Mouse (Mus musculus) forebrain, embryonic 15.5 days (tissue): ENCODE data around the gene Itgb1bp1. TPM values are rescaled to one million over a fixed set of nuclear protein-coding genes. Genes with fewer than 3 reads are reported as not detected.

ENCODE experiments used
- ATAC-seq: fragments of 200-750 bp; cut with Nextera tagmentation; replicated peaks from 2 replicates; pipeline ENCODE4 v1.8.0; 2017; ENCODE audit warnings: mild to moderate bottlenecking, moderate TSS enrichment, moderate library complexity
- H3K27ac ChIP-seq: fragments of 300-500 bp; sonication (generic); replicated peaks from 2 replicates; pipeline ENCODE4 v1.5.1; 2015; ENCODE audit warnings: mild to moderate bottlenecking, inconsistent platforms
- H3K27me3 ChIP-seq: fragments of 300-500 bp; sonication (generic); 2 replicates; pipeline ENCODE4 v1.6.1; 2015; ENCODE audit warnings: inconsistent platforms
- H3K36me3 ChIP-seq: fragments of 300-500 bp; sonication (generic); 2 replicates; pipeline ENCODE4 v1.6.1; 2015; ENCODE audit warnings: mild to moderate bottlenecking, inconsistent platforms
- H3K4me1 ChIP-seq: fragments of 300-500 bp; sonication (generic); 2 replicates; pipeline ENCODE4 v1.6.1; 2015; ENCODE audit warnings: inconsistent platforms
- H3K4me2 ChIP-seq: fragments of 300-500 bp; sonication (generic); replicated peaks from 2 replicates; pipeline ENCODE4 v1.6.1; 2015; ENCODE audit warnings: mild to moderate bottlenecking, inconsistent platforms
- H3K4me3 ChIP-seq: fragments of 300-500 bp; sonication (generic); 2 replicates; pipeline ENCODE4 v1.5.1; 2015; ENCODE audit warnings: mild to moderate bottlenecking, inconsistent platforms
- H3K9ac ChIP-seq: fragments of 300-500 bp; sonication (generic); replicated peaks from 2 replicates; pipeline ENCODE4 v1.6.1; 2015; ENCODE audit warnings: mild to moderate bottlenecking, inconsistent platforms
- H3K9me3 ChIP-seq: fragments of 300-500 bp; sonication (generic); 2 replicates; pipeline ENCODE4 v1.6.1; 2016; ENCODE audit warnings: inconsistent platforms
- WGBS: fragments of 180-500 bp; shearing (Covaris S2); methylation state at CpG from one replicate; pipeline ENCODE4 v1.1.7; 2015; ENCODE audit warnings: mixed read lengths; 5-methylcytosine and 5-hydroxymethylcytosine counted together
- polyA plus RNA-seq: library from polyadenylated mRNA; unstranded; fragments of >200 nt; fragmentation: Nextera tagmentation; extraction: Ambion mirVana; gene quantifications from 2 replicates; pipeline ENCODE4 v1.2.1, GENCODE M21; 2015

Gene Itgb1bp1
- polyA plus RNA-seq, 1 experiment from 2014 or later = 40.4 TPM

DNA sequence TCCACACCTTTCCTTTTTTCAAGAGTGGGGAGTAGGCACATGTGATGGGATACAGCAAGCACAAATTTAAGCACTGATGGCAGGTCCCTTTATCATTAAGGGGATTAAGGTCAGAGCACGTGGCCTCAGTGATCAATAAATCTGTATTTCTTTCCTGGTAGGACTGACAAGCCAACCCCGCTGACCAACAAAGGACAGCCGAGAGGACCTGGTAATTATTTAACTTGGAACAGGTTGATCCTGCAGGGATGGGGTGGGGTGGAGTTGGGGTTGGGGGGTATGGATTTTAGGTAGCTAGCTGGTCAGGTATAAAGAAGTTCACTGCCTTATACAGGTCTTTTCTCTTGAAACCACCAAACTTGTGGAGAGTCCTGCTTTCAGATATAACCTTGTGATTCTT lies 21.1 kb downstream of the Itgb1bp1 start:
- Histone ChIP-seq H3K9ac (no peak overlapping the region), H3K36me3 (peaks cover 60% of the 10 kb centered on the region), H3K27me3 (no peaks in the 10 kb centered on the region), H3K4me2 (no peak overlapping the region), H3K4me3 (no peak overlapping the region), H3K9me3 (no peaks in the 10 kb centered on the region), H3K4me1 (no peaks in the 10 kb centered on the region), H3K27ac (no peak overlapping the region)
- 87% methylated on average over 3 of the region's 3 CpGs for WGBS
- no peak for ATAC-seq

DNA sequence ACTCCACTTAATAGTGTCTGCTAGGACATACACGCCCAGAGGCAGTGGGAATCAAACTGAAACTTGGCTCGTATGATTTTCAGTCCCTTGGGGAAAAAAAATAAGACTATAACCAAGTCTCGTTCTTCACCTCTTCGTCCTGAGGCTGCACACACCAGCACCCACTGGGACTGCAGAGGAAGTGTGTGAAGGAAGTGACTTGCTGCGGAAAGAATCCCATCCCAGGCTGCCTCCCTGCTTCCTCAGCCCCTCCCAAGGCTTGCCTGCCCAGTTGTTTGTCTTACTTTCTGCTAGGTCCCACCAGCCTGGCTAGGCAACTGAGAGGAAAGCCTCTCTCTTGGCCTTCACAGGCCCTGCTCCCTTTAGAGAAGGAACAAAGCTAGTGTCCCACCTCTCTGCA lies 21.8 kb downstream of the Itgb1bp1 start:
- WGBS = 90% methylated on average over 5 of the region's 5 CpGs
- no peaks in the 10 kb centered on the region for H3K27me3 ChIP-seq
- H3K4me3 ChIP-seq = no peak overlapping the region
- H3K4me1 ChIP-seq = no peaks in the 10 kb centered on the region
- no peaks in the 10 kb centered on the region for H3K9me3 ChIP-seq
- no peak overlapping the region for H3K27ac ChIP-seq
- no peak for ATAC-seq
- H3K36me3 ChIP-seq = peaks cover 59% of the 10 kb centered on the region
- H3K9ac ChIP-seq = no peak overlapping the region
- no peak overlapping the region for H3K4me2 ChIP-seq

DNA sequence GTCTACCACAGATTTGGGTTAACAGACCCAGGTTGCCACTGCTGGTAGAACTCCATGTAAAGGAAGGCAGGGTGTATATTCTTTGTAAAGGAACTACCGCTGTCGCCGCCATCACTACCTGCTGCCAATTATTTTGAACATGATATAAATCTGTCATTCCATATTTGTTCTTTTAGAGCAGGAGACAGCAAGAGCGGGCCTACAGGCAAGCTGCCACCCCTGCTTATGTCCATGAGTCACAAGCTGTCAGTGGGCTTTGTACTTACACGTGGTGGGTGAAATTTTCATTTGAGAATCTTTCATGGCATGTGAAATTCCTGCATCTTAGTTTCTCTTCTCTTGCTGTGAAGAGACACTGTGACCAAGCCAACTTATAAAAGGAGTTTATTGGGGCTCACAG lies 22.8 kb downstream of the Itgb1bp1 start:
- Histone ChIP-seq H3K27me3 (no peaks in the 10 kb centered on the region), H3K9me3 (no peaks in the 10 kb centered on the region), H3K4me1 (no peaks in the 10 kb centered on the region), H3K4me3 (no peak overlapping the region), H3K27ac (no peak overlapping the region), H3K9ac (no peak overlapping the region), H3K36me3 (peaks cover 58% of the 10 kb centered on the region), H3K4me2 (no peak overlapping the region)
- WGBS = 96% methylated on average over 5 of the region's 5 CpGs
- no peak for ATAC-seq

DNA sequence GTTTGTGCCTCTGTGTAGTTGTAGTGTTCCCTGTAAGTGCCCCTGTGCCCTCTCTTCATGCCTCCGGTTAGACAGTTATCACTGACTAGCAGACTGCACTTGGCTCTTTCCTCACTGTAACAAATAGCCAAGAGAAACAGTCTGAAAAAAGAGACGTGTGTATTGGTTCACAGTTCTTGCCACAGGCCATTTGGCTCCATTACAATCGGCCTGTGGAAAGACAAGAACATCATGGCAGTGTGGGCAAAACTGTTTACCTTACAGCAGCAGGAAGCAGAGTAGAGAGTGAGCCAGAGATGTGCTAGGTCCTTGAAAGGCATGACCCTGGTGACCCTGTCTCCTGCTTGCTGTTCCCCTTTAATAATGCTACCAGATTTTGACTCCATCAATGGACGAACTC lies 24.6 kb downstream of the Itgb1bp1 start:
- H3K27ac ChIP-seq = no peak overlapping the region
- H3K36me3 ChIP-seq = peaks cover 67% of the 10 kb centered on the region
- no peak overlapping the region for H3K4me2 ChIP-seq
- WGBS = 83% methylated on average over 4 of the region's 4 CpGs
- no peak overlapping the region for H3K4me3 ChIP-seq
- ATAC-seq = no peak
- no peaks in the 10 kb centered on the region for H3K9me3 ChIP-seq
- no peaks in the 10 kb centered on the region for H3K27me3 ChIP-seq
- no peak overlapping the region for H3K9ac ChIP-seq
- H3K4me1 ChIP-seq = no peaks in the 10 kb centered on the region

DNA sequence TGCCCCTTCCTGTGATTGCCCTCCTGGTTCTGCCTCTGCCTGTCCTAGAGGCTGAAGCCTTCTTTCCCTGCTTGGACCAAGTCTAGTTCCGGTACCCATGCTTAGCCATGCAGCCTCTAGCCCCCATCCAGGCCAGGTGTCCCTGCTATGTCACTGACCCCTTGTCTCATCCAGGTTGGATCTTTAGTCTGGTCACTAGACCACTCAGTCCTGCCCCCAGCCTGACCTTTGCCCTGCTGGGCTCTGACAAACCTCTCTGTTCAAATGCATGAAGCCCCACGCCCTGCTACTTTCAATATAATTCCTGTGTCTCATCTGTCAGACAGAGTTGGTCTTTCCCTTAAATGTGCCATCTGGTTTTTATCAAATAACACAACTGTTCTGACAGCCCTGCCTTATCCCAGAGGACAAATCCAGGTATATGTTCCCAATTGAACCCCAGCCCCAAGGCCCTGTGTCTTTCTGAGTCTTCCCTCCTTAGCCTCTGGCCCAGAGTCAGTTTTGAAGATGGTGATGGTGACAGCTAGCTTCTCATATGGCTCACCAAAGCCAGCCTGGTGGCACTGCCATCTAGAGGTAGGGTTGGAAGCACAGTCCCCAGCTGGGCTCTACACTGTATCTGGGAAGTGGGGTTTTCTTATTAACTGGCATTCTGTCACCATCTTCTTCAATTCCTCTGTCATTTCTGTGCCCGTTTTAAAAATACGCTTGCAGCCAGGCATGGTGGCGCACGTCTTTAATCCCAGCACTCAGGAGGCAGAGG lies 25.4 kb downstream of the Itgb1bp1 start:
- Histone ChIP-seq H3K4me1 (no peaks in the 10 kb centered on the region), H3K4me3 (no peak overlapping the region), H3K27ac (no peak overlapping the region), H3K36me3 (peaks cover 71% of the 10 kb centered on the region), H3K9ac (no peak overlapping the region), H3K27me3 (no peaks in the 10 kb centered on the region), H3K9me3 (no peaks in the 10 kb centered on the region), H3K4me2 (no peak overlapping the region)
- 95% methylated on average over 6 of the region's 6 CpGs for WGBS
- ATAC-seq = no peak

DNA sequence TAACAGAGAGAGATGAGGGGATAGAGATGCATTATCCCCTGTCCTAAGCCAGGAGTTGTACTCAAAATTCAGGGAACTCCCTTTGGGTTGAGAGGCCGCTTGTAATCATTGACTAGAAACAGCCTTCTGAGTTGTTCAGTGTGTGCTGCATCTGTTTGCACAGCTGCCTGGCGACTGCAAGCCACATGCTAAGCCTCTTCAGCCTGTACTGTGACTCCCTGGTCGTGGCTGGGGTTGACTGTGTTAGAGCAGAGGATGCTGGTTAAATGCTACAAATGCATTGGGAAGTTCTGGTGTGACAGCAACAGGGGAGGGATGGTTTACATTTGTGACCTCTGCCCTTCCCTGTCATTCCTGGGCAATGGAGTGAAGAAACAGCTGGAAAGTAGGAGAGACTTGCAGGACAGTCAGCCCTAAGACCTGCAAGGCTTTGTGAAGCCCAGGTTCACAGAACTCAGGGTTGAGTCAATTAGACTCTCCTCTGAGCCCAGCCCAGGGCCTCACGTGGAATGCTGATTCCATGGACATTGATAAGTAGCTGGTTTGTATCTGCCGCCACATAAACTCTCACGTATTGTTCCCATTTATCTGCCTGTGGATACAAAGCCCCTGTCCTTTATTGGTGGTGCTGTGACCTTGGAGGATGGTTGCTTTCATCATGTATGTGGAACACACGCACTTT lies 38.2 kb downstream of the Itgb1bp1 start:
- no peak overlapping the region for H3K4me3 ChIP-seq
- no peak overlapping the region for H3K4me2 ChIP-seq
- no peak for ATAC-seq
- no peak overlapping the region for H3K9ac ChIP-seq
- no peaks in the 10 kb centered on the region for H3K9me3 ChIP-seq
- 86% methylated on average over 7 of the region's 7 CpGs for WGBS
- no peaks in the 10 kb centered on the region for H3K27me3 ChIP-seq
- no peak overlapping the region for H3K27ac ChIP-seq
- no peaks in the 10 kb centered on the region for H3K4me1 ChIP-seq
- H3K36me3 ChIP-seq = peaks cover 73% of the 10 kb centered on the region

DNA sequence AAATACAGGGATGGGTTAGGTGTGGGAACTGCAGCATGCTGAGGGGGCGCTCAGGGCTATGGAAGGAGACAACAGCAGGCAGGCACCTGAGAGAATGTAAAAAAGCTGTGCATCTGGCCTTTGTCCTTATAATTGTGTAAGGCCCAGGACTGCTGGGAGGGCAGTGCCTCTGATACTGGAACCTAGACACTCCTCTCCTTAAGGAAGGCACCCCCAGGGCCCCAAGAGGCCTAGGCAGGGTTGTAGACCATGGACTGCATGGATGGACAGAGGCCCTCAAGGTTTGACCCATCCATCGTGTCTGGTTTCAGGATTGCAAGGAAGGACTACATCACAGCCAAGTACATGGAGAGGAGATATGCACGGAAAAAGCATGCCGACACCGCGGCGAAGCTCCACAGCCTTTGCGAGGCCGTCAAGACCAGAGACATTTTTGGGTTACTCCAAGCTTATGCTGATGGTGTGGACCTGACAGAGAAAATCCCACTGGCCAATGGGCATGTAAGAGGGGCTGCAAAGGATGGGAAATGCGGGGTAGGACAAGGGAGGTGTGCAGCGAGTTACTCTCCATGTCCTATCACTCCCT lies 41.6 kb downstream of the Itgb1bp1 start:
- Histone ChIP-seq H3K4me1 (no peaks in the 10 kb centered on the region), H3K9me3 (no peaks in the 10 kb centered on the region), H3K9ac (no peak overlapping the region), H3K27ac (no peak overlapping the region), H3K27me3 (no peaks in the 10 kb centered on the region), H3K36me3 (peaks cover 54% of the 10 kb centered on the region), H3K4me2 (no peak overlapping the region), H3K4me3 (no peak overlapping the region)
- no peak for ATAC-seq
- WGBS = 96% methylated on average over 11 of the region's 11 CpGs

DNA sequence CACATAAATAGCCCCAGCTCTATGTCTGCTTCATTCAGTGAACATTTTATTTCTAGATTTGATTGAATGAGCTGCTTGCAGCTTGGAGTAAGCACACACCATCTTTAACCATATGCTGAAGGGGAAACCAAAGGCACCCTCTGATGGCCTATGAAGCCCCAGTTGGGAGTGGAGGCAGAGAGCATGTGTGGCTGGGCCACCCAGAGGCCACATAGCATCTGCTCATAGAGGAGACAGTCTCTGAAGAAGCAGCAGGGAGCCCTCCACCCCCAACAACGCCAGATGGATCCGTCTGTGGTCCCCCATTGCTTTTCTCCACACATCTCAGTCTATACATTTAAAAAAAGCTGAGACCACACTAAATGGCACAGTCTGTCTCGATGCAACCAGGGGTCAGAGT lies 44.1 kb downstream of the Itgb1bp1 start:
- no peak overlapping the region for H3K4me2 ChIP-seq
- no peaks in the 10 kb centered on the region for H3K4me1 ChIP-seq
- ATAC-seq = no peak
- H3K27me3 ChIP-seq = no peaks in the 10 kb centered on the region
- H3K4me3 ChIP-seq = no peak overlapping the region
- no peaks in the 10 kb centered on the region for H3K9me3 ChIP-seq
- 79% methylated on average over 3 of the region's 3 CpGs for WGBS
- no peak overlapping the region for H3K27ac ChIP-seq
- no peak overlapping the region for H3K9ac ChIP-seq
- peaks cover 53% of the 10 kb centered on the region for H3K36me3 ChIP-seq

DNA sequence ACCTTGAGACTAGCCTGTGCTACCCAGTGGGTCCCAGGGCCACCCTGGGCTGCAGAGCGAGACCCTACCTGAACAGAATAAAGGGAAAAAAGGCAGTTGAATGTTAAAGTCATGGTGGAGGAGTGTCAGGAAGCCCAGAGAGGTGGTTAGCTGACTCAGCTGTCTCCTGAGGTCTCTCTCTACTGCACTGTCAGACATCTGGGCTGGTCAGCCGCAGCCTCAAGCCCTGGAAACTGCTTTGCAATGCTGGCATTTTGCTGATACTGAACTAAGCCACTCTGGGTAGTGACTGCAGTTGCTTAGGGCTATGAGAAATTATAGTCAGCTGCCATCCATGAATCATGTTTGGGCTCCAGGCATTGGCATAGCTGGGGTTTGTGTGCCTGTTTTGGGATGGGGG lies 51.5 kb downstream of the Itgb1bp1 start:
- no peak overlapping the region for H3K4me2 ChIP-seq
- peaks cover 54% of the 10 kb centered on the region for H3K36me3 ChIP-seq
- H3K9ac ChIP-seq = no peak overlapping the region
- H3K9me3 ChIP-seq = no peaks in the 10 kb centered on the region
- H3K27me3 ChIP-seq = no peaks in the 10 kb centered on the region
- ATAC-seq = no peak
- no peak overlapping the region for H3K4me3 ChIP-seq
- no peak overlapping the region for H3K27ac ChIP-seq
- no peaks in the 10 kb centered on the region for H3K4me1 ChIP-seq
- 88% methylated on average over 2 of the region's 2 CpGs for WGBS

DNA sequence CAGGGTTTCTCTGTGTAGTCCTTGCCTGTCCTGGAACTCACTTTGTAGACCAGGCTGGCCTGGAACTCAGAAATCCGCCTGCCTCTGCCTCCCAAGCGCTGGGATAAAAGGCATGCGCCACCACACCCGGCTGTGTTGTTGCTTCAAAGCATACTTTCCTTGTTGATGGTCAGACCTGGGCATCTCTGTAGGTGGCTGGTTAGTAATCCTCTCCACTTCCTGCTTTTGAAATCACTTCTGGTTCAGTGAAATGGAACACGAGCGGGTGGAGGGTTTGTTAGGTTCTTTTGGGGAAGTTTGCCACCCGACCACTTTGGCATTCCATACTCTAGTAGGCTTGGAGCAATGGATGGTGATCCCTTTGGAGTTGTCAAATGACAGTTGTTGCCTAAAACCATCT lies 52.4 kb downstream of the Itgb1bp1 start:
- Histone ChIP-seq H3K4me3 (no peak overlapping the region), H3K27me3 (no peaks in the 10 kb centered on the region), H3K27ac (no peak overlapping the region), H3K9me3 (no peaks in the 10 kb centered on the region), H3K4me1 (no peaks in the 10 kb centered on the region), H3K9ac (no peak overlapping the region), H3K36me3 (peaks cover 48% of the 10 kb centered on the region), H3K4me2 (no peak overlapping the region)
- no peak for ATAC-seq
- 86% methylated on average over 7 of the region's 7 CpGs for WGBS

DNA sequence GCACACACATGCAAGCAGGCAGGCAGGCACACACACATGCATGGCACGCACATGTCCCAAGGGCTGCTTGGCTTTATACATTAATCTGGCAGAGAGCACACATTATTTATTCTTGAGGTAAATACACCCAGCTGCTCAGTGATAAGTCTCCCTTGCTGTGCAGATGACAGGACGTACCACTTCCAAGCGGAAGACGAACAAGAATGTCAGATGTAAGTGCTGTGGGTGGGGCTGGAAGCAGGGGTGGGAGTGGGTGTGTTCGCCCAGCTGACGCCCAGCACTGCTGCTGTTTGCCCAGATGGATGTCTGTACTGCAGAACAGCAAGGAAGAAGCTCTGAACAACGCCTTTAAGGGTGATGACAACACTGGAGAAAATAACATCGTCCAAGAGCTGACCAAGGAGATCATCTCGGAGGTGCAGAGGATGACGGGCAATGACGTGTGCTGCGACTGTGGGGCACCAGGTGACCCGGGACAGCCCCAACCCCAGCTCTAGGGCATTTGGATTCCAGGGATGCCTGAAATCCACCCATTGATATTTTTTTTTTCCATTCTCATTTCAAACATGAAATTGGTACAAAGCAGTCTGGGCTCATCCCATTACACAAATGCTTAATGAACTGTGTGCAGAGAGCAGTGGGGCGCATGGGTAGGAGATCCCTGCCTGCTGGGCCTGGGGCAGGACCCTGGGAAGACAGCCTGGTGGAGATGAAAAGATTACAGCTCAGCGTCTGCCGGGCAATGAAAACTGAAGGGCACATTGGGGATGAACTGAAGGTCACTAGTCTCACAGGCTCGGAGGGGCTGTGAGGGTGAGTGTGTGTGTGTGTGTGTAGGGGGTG lies 56.8 kb downstream of the Itgb1bp1 start:
- WGBS = 75% methylated on average over 17 of the region's 17 CpGs
- H3K9me3 ChIP-seq = no peaks in the 10 kb centered on the region
- H3K27me3 ChIP-seq = no peaks in the 10 kb centered on the region
- H3K9ac ChIP-seq = no peak overlapping the region
- no peak overlapping the region for H3K4me2 ChIP-seq
- H3K36me3 ChIP-seq = peaks cover 41% of the 10 kb centered on the region
- H3K4me1 ChIP-seq = peaks cover 10% of the 10 kb centered on the region; the same call in 1 of the 2 replicates
- no peak overlapping the region for H3K4me3 ChIP-seq
- H3K27ac ChIP-seq = no peak overlapping the region
- no peak for ATAC-seq

DNA sequence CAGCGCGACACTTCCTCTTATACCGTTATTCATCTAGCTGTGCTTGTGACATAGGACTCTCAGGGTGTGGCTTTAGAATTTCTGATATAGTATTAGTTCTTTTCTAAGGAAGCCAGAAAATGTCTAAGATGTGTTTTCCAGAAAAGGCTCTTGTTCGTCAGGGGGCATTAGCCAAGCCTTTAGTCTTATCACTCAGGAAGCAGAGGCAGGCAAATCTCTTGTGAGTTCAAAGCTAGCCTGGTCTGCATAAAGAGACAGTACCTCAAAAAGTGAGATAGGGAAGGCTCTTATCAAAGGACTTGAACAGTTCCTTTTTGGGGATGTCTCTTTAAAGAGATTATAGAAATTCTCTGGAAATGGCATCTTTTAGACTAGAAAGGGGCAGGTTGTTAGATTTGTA lies 57.4 kb downstream of the Itgb1bp1 start:
- no peak overlapping the region for H3K27ac ChIP-seq
- peaks cover 10% of the 10 kb centered on the region; the same call in 1 of the 2 replicates for H3K4me1 ChIP-seq
- no peak overlapping the region for H3K9ac ChIP-seq
- H3K36me3 ChIP-seq = peaks cover 39% of the 10 kb centered on the region
- no peaks in the 10 kb centered on the region for H3K27me3 ChIP-seq
- ATAC-seq = no peak
- H3K9me3 ChIP-seq = no peaks in the 10 kb centered on the region
- WGBS = 95% methylated on average over 4 of the region's 4 CpGs
- no peak overlapping the region for H3K4me2 ChIP-seq
- no peak overlapping the region for H3K4me3 ChIP-seq
